Mouse (Mus musculus) megakaryocyte, embryonic 14.5 days (primary cell): Measurements from ENCODE around the gene Mre11a. TPM values are rescaled to one million over a fixed set of nuclear protein-coding genes. Genes with fewer than 3 reads are reported as not detected.

Experiments used
- H3K27me3 ChIP-seq: replicated peaks from 2 replicates; pipeline ENCODE3; 2012; ENCODE audit warnings: inconsistent platforms
- H3K36me3 ChIP-seq: replicated peaks from 2 replicates; pipeline ENCODE3; 2012; ENCODE audit warnings: low read length, inconsistent platforms, mixed read lengths
- H3K4me1 ChIP-seq: 2 replicates; pipeline ENCODE4 v1.6.1; 2012; ENCODE audit warnings: inconsistent platforms
- H3K4me3 ChIP-seq: replicated peaks from 2 replicates; pipeline ENCODE3; 2012; ENCODE audit warnings: moderate library complexity, mild to moderate bottlenecking, inconsistent platforms
- H3K9me3 ChIP-seq: 2 replicates; pipeline ENCODE4 v1.6.1; 2012; ENCODE audit warnings: inconsistent platforms
- FLI1 ChIP-seq: IDR thresholded peaks from 2 replicates; pipeline ENCODE4 v1.6.1; 2012; ENCODE audit warnings: low read length, inconsistent platforms, mixed read lengths
- GATA1 ChIP-seq: IDR thresholded peaks from 3 replicates; pipeline ENCODE4 v1.6.1; 2012; ENCODE audit warnings: mixed read lengths, low read length, inconsistent platforms, borderline replicate concordance
- polyA plus RNA-seq: library from polyadenylated mRNA; stranded (reverse); fragments of >175 nt; gene quantifications from 2 replicates; pipeline ENCODE4 v1.2.3, GENCODE M21; 2012; ENCODE audit warnings: low replicate concordance; ENCODE audit not compliant: insufficient read depth

Mre11a gene
- polyA plus RNA-seq, 1 experiment: 2.8 TPM

GRCm38 (mm10) chr9:14758590-14758989, 25.9 kb upstream of the Mre11a start:
- Histone ChIP-seq H3K36me3 (no peaks in the 10 kb centered on the region), H3K4me1 (peaks cover 11% of the 10 kb centered on the region), H3K9me3 (no peaks in the 10 kb centered on the region), H3K4me3 (peak overlapping the region; percentile 29), H3K27me3 (peaks cover 30% of the 10 kb centered on the region)
- TF ChIP-seq GATA1 (no peak), FLI1 (no peak)

- Histone ChIP-seq H3K9me3 (no peaks in the 10 kb centered on the region), H3K27me3 (peaks cover 28% of the 10 kb centered on the region), H3K36me3 (no peaks in the 10 kb centered on the region), H3K4me1 (peaks cover 11% of the 10 kb centered on the region), H3K4me3 (no peak overlapping the region)
- TF ChIP-seq GATA1: no peak
- TF ChIP-seq FLI1: no peak
Observed at GRCm38 (mm10) chr9:14759261-14759660, 25.2 kb upstream of the Mre11a start.

GRCm38 (mm10) chr9:14764765-14765164, 19.7 kb upstream of the Mre11a start:
- TF ChIP-seq FLI1 (no peak), GATA1 (no peak)
- H3K4me3 ChIP-seq: peak overlapping the region; percentile 64

GRCm38 (mm10) chr9:14769811-14770210, 14.6 kb upstream of the Mre11a start:
- Histone ChIP-seq H3K36me3 (no peaks in the 10 kb centered on the region), H3K27me3 (peaks cover 46% of the 10 kb centered on the region), H3K4me1 (peaks cover 13% of the 10 kb centered on the region), H3K9me3 (no peaks in the 10 kb centered on the region), H3K4me3 (no peak overlapping the region)
- TF ChIP-seq FLI1 (no peak), GATA1 (no peak)

More at GRCm38 (mm10) chr9:14764765-14765164, 19.7 kb upstream of the Mre11a start:
- H3K9me3 ChIP-seq: no peaks in the 10 kb centered on the region
- H3K36me3 ChIP-seq: no peaks in the 10 kb centered on the region
- H3K4me1 ChIP-seq: peaks cover 8% of the 10 kb centered on the region
- peaks cover 43% of the 10 kb centered on the region for H3K27me3 ChIP-seq

GRCm38 (mm10) chr9:14770803-14771471, 13.5 kb upstream of the Mre11a start, which contains the start of gene 1700012B09Rik:
Gene 1700012B09Rik (minus strand): TSS chr9:14771030.
- TF ChIP-seq FLI1: no peak
- no peak for TF ChIP-seq GATA1
- no peaks in the 10 kb centered on the region for H3K9me3 ChIP-seq

GRCm38 (mm10) chr9:14772074-14772473, 12.4 kb upstream of the Mre11a start:
- Histone ChIP-seq H3K4me1 (peaks cover 9% of the 10 kb centered on the region), H3K4me3 (no peak overlapping the region), H3K36me3 (no peaks in the 10 kb centered on the region), H3K27me3 (peaks cover 38% of the 10 kb centered on the region), H3K9me3 (no peaks in the 10 kb centered on the region)
- TF ChIP-seq GATA1 (no peak), FLI1 (no peak)

More at GRCm38 (mm10) chr9:14770803-14771471, 13.5 kb upstream of the Mre11a start, which contains the start of gene 1700012B09Rik:
- Histone ChIP-seq H3K36me3 (no peaks in the 10 kb centered on the region), H3K4me3 (no peak within 1 kb of the TSS), H3K4me1 (peaks cover 9% of the 10 kb centered on the region), H3K27me3 (peaks cover 42% of the 10 kb centered on the region)

- H3K9me3 ChIP-seq: no peaks in the 10 kb centered on the region
- TF ChIP-seq GATA1: no peak
- no peak for TF ChIP-seq FLI1
Observed at GRCm38 (mm10) chr9:14773813-14774212, 10.6 kb upstream of the Mre11a start.

GRCm38 (mm10) chr9:14778341-14778740, 6.1 kb upstream of the Mre11a start:
- Histone ChIP-seq H3K4me1 (peaks cover 11% of the 10 kb centered on the region; the same call in 1 of the 2 replicates), H3K36me3 (peaks cover 44% of the 10 kb centered on the region), H3K27me3 (no peaks in the 10 kb centered on the region), H3K4me3 (no peak overlapping the region), H3K9me3 (no peaks in the 10 kb centered on the region)
- TF ChIP-seq GATA1: no peak
- TF ChIP-seq FLI1: no peak

More at GRCm38 (mm10) chr9:14773813-14774212, 10.6 kb upstream of the Mre11a start:
- Histone ChIP-seq H3K4me3 (no peak overlapping the region), H3K27me3 (peaks cover 23% of the 10 kb centered on the region), H3K36me3 (peaks cover 3% of the 10 kb centered on the region), H3K4me1 (peaks cover 9% of the 10 kb centered on the region)

- H3K9me3 ChIP-seq: no peaks in the 10 kb centered on the region
- TF ChIP-seq GATA1: no peak
- TF ChIP-seq FLI1: no peak
- peaks cover 32% of the 10 kb centered on the region for H3K4me1 ChIP-seq
- H3K4me3 ChIP-seq: no peak overlapping the region
- H3K27me3 ChIP-seq: no peaks in the 10 kb centered on the region
- H3K36me3 ChIP-seq: peaks cover 64% of the 10 kb centered on the region
Observed at GRCm38 (mm10) chr9:14787356-14787755, 2.9 kb downstream of the Mre11a start.

GRCm38 (mm10) chr9:14805714-14806113, 21.3 kb downstream of the Mre11a start:
- no peak for TF ChIP-seq FLI1
- no peak for TF ChIP-seq GATA1
- no peak overlapping the region for H3K4me3 ChIP-seq
- peaks cover 4% of the 10 kb centered on the region; the same call in 1 of the 2 replicates for H3K4me1 ChIP-seq
- H3K27me3 ChIP-seq: no peaks in the 10 kb centered on the region
- H3K9me3 ChIP-seq: no peaks in the 10 kb centered on the region
- peaks cover 93% of the 10 kb centered on the region for H3K36me3 ChIP-seq
